Mouse (Mus musculus): Measurements from ENCODE around the gene Robo3. TPM values are rescaled to one million over a fixed set of nuclear protein-coding genes. Genes with fewer than 3 reads are reported as not detected.
A peak's percentile ranks its signal among the peaks of the same experiment; 100 is the strongest.

Robo3 gene
- polyA plus RNA-seq, 1 experiment from 2014 or later = 0.11 TPM

GRCm38 (mm10) chr9:37434932-37435331 is 1.9 kb upstream of the Robo3 start:
- Histone ChIP-seq H3K4me2 (replicated peaks; ENCODE audit: low read depth) (no peak overlapping the region), H3K36me3 (ENCODE audit: control insufficient read depth, insufficient read depth, low read length) (no peaks in the 10 kb centered on the region), H3K9ac (ENCODE audit: low read length) (no peak overlapping the region), H3K27ac (replicated peaks) (no peak overlapping the region), H3K4me3 (ENCODE audit: low read depth, low read length) (no peak overlapping the region), H3K4me1 (replicated peaks; ENCODE audit: control insufficient read depth, insufficient read depth) (no peaks in the 10 kb centered on the region), H3K27me3 (ENCODE audit: control insufficient read depth, insufficient read depth, low read length) (peaks cover 10% of the 10 kb centered on the region; the same call in 1 of the 2 replicates), H3K9me3 (ENCODE audit: control insufficient read depth, low read length) (no peaks in the 10 kb centered on the region)
- whole genome bisulfite sequencing = 1% methylated on average over 14 of the region's 14 CpGs
- DNase-seq (ENCODE audit: low spot score) = no peak
- no peak for ATAC-seq (ENCODE audit: low FRiP score, low TSS enrichment)
- no peak for TF ChIP-seq CTCF (IDR thresholded peaks at IDR 0.05; ENCODE audit: low read depth)

DNA sequence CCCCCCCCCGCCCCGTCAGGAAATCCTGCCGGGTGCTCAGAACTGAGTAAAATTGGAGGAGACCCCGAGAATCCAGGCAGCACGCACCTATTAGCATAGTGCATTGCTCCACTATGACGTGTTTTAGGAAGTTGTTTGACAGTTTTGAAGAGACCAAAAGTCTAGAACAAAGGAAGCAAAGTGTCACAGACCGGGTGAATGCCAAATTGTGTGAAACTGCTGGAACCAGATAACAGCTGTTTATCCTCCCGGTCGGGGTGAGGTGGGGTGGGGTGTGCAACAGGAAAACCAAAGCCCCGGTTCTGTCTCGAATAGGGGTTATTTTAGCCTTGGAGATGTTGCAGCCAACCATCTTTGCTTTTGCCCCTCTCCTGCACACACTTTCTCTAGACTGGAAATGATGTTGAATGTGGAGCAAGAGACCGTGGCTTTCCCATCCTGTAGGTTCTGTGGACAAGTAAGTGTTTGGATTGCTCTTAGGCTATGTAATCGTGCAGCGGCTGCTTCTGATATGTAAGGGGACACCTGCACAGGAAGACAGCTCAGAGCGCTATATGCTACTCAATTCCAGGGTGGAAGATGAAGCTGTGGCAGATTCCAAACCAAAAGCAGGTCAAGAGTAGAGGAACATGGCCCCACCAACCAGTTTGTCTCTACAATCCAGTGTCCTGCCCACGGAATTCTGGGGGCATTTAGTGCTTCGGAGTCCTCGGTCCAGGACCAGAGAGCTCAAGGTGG is 946 bp upstream of the Robo3 start:
- no peak overlapping the region for H3K4me2 ChIP-seq (replicated peaks; ENCODE audit: low read depth)
- H3K4me3 ChIP-seq (ENCODE audit: low read depth, low read length) = no peak overlapping the region
- no peaks in the 10 kb centered on the region for H3K9me3 ChIP-seq (ENCODE audit: control insufficient read depth, low read length)
- DNase-seq (ENCODE audit: low spot score) = no peak
- H3K36me3 ChIP-seq (ENCODE audit: control insufficient read depth, insufficient read depth, low read length) = no peaks in the 10 kb centered on the region
- 1% methylated on average over 18 of the region's 18 CpGs for WGBS
- H3K9ac ChIP-seq (ENCODE audit: low read length) = no peak overlapping the region
- no peak overlapping the region for H3K27ac ChIP-seq (replicated peaks)
- no peaks in the 10 kb centered on the region for H3K4me1 ChIP-seq (replicated peaks; ENCODE audit: control insufficient read depth, insufficient read depth)
- TF ChIP-seq EP300 (optimal IDR thresholded peaks at IDR 0.05) (no peak), CTCF (IDR thresholded peaks at IDR 0.05; ENCODE audit: low read depth) (no peak)
- peaks cover 14% of the 10 kb centered on the region; the same call in 1 of the 2 replicates for H3K27me3 ChIP-seq (ENCODE audit: control insufficient read depth, insufficient read depth, low read length)
- ATAC-seq (ENCODE audit: low FRiP score, low TSS enrichment) = no peak

DNA sequence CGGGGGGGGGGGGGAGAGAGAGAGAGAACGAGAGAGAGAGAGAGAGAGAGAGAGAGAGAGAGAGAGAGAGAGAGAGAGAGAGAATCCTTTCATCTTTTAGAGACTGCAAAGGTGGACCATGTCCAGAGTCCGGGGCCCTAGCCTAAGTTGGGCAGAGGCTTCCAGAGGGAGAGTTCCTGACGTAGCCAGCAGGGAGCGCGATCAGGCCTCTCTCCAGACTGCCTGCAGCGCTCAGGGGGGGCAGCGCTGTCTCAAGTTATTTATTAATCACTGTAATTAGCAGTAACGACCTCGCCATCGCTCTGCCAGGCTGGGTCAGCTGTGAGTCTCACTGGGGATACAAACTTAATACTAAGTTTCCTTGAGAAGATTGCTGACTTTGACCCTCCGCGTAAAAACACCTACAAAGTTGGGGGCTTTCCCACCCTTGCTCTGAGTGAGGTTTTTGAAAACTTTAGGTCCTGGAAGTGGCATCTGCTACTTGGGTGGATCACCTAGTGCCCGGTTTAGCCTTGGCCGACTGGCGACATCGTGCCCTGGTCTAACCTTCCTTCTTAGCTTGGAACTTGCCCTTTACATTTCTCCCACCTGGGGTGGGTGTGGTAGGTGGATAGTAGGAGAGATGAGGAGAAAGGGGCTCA is 900 bp downstream of the Robo3 start:
- DNase-seq (ENCODE audit: low spot score) (peak; percentile 65), ATAC-seq (ENCODE audit: low FRiP score, low TSS enrichment) (peak; percentile 50; the same call in 1 of the 2 replicates)
- peak; percentile 74 for TF ChIP-seq CTCF (IDR thresholded peaks at IDR 0.05; ENCODE audit: low read depth)
- TF ChIP-seq EP300 (optimal IDR thresholded peaks at IDR 0.05) = no peak
- H3K4me1 ChIP-seq (replicated peaks; ENCODE audit: control insufficient read depth, insufficient read depth) = no peaks in the 10 kb centered on the region
- 3% methylated on average over 16 of the region's 17 CpGs for WGBS
- no peak overlapping the region for H3K4me3 ChIP-seq (ENCODE audit: low read depth, low read length)
- H3K36me3 ChIP-seq (ENCODE audit: control insufficient read depth, insufficient read depth, low read length) = no peaks in the 10 kb centered on the region
- no peaks in the 10 kb centered on the region for H3K9me3 ChIP-seq (ENCODE audit: control insufficient read depth, low read length)
- no peak overlapping the region for H3K4me2 ChIP-seq (replicated peaks; ENCODE audit: low read depth)
- peaks cover 14% of the 10 kb centered on the region; the same call in 1 of the 2 replicates for H3K27me3 ChIP-seq (ENCODE audit: control insufficient read depth, insufficient read depth, low read length)
- H3K27ac ChIP-seq (replicated peaks) = no peak overlapping the region
- H3K9ac ChIP-seq (ENCODE audit: low read length) = no peak overlapping the region

GRCm38 (mm10) chr9:37430582-37430981 is 2.5 kb downstream of the Robo3 start:
- peak; percentile 72 for ATAC-seq (ENCODE audit: low FRiP score, low TSS enrichment)
- 4% methylated on average over 12 of the region's 12 CpGs for WGBS
- TF ChIP-seq EP300 (optimal IDR thresholded peaks at IDR 0.05) (no peak), CTCF (IDR thresholded peaks at IDR 0.05; ENCODE audit: low read depth) (peak; percentile 96)
- H3K4me3 ChIP-seq (ENCODE audit: low read depth, low read length) = no peak overlapping the region
- H3K9me3 ChIP-seq (ENCODE audit: control insufficient read depth, low read length) = no peaks in the 10 kb centered on the region
- H3K4me1 ChIP-seq (replicated peaks; ENCODE audit: control insufficient read depth, insufficient read depth) = no peaks in the 10 kb centered on the region
- DNase-seq (ENCODE audit: low spot score) = peak; percentile 85
- no peaks in the 10 kb centered on the region for H3K36me3 ChIP-seq (ENCODE audit: control insufficient read depth, insufficient read depth, low read length)
- peak overlapping the region; percentile 48 for H3K4me2 ChIP-seq (replicated peaks; ENCODE audit: low read depth)
- no peak overlapping the region for H3K9ac ChIP-seq (ENCODE audit: low read length)
- no peak overlapping the region for H3K27ac ChIP-seq (replicated peaks)
- peaks cover 14% of the 10 kb centered on the region; the same call in 1 of the 2 replicates for H3K27me3 ChIP-seq (ENCODE audit: control insufficient read depth, insufficient read depth, low read length)

GRCm38 (mm10) chr9:37429326-37429725 is 3.7 kb downstream of the Robo3 start:
- no peak for DNase-seq (ENCODE audit: low spot score)
- Histone ChIP-seq H3K9ac (ENCODE audit: low read length) (no peak overlapping the region), H3K4me2 (replicated peaks; ENCODE audit: low read depth) (no peak overlapping the region), H3K36me3 (ENCODE audit: control insufficient read depth, insufficient read depth, low read length) (no peaks in the 10 kb centered on the region), H3K27me3 (ENCODE audit: control insufficient read depth, insufficient read depth, low read length) (peaks cover 14% of the 10 kb centered on the region; the same call in 1 of the 2 replicates), H3K4me1 (replicated peaks; ENCODE audit: control insufficient read depth, insufficient read depth) (no peaks in the 10 kb centered on the region), H3K27ac (replicated peaks) (no peak overlapping the region), H3K4me3 (ENCODE audit: low read depth, low read length) (no peak overlapping the region), H3K9me3 (ENCODE audit: control insufficient read depth, low read length) (no peaks in the 10 kb centered on the region)
- ATAC-seq (ENCODE audit: low FRiP score, low TSS enrichment) = no peak
- WGBS = 19% methylated on average over 26 of the region's 26 CpGs
- no peak for TF ChIP-seq CTCF (IDR thresholded peaks at IDR 0.05; ENCODE audit: low read depth)
- no peak for TF ChIP-seq EP300 (optimal IDR thresholded peaks at IDR 0.05)

- Histone ChIP-seq H3K9me3 (ENCODE audit: control insufficient read depth, low read length) (no peaks in the 10 kb centered on the region), H3K36me3 (ENCODE audit: control insufficient read depth, insufficient read depth, low read length) (no peaks in the 10 kb centered on the region), H3K4me3 (ENCODE audit: low read depth, low read length) (peak overlapping the region; percentile 32; the same call in 1 of the 2 replicates), H3K4me2 (replicated peaks; ENCODE audit: low read depth) (peak overlapping the region; percentile 62), H3K9ac (ENCODE audit: low read length) (no peak overlapping the region), H3K4me1 (replicated peaks; ENCODE audit: control insufficient read depth, insufficient read depth) (no peaks in the 10 kb centered on the region), H3K27me3 (ENCODE audit: control insufficient read depth, insufficient read depth, low read length) (no peaks in the 10 kb centered on the region), H3K27ac (replicated peaks) (no peak overlapping the region)
- DNase-seq (ENCODE audit: low spot score) (peak; percentile 69), ATAC-seq (ENCODE audit: low FRiP score, low TSS enrichment) (peak; percentile 69)
- TF ChIP-seq CTCF (IDR thresholded peaks at IDR 0.05; ENCODE audit: low read depth) (no peak), EP300 (optimal IDR thresholded peaks at IDR 0.05) (no peak)
- 29% methylated on average over 12 of the region's 12 CpGs for WGBS
These were observed 11.8 kb downstream of the Robo3 start for GRCm38 (mm10) chr9:37421239-37421638.

Data from stomach, postnatal 0 days (tissue).